Mouse (Mus musculus): ENCODE data around the gene Mettl7a3. TPM values are rescaled to one million over a fixed set of nuclear protein-coding genes. Genes with fewer than 3 reads are reported as not detected.
"Not testable (repeated sequence)": the region's sequence is repeated elsewhere in the genome, so short reads cannot be mapped to it uniquely, and the experiment has no call there.

The Mettl7a3 gene
- polyA plus RNA-seq, 1 experiment from 2014 or later = not detected

DNA sequence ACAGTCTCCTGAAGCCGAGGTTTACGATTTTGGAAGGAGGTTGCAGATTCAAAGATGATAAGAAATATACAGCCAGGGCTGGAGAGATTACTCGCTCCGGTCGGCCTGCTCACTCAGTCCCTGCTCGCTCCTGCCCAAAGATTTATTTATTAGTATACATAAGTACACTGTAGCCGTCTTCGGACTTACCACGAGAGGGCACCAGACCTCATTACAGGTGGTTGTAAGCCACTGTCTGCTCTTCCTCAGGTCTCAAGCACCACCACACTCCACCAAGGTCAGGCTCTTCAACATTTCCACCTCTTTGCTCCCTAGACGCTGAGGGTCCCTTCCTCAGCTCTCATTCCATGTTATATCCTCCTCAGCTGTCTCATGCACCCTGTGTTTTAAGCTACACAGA lies 3.1 kb downstream of the Mettl7a3 start:
- not testable (repeated sequence) for H3K4me2 ChIP-seq (ENCODE audit: low read depth, low read length); H3K27ac ChIP-seq (ENCODE audit: low read depth); H3K27me3 ChIP-seq (ENCODE audit: insufficient read depth, low read length); H3K4me3 ChIP-seq (ENCODE audit: low read depth, low read length); H3K36me3 ChIP-seq (replicated peaks; ENCODE audit: insufficient read depth, low read length); H3K9ac ChIP-seq (replicated peaks); H3K9me3 ChIP-seq (ENCODE audit: low read length); ATAC-seq; H3K4me1 ChIP-seq (ENCODE audit: insufficient read depth)
- 21% methylated on average over 10 of the region's 10 CpGs for WGBS (ENCODE audit: insufficient replicate concordance)
- peak; percentile 55 for TF ChIP-seq CTCF (IDR thresholded peaks at IDR 0.05; ENCODE audit: low read depth)
- DNase-seq = peak; percentile 35

DNA sequence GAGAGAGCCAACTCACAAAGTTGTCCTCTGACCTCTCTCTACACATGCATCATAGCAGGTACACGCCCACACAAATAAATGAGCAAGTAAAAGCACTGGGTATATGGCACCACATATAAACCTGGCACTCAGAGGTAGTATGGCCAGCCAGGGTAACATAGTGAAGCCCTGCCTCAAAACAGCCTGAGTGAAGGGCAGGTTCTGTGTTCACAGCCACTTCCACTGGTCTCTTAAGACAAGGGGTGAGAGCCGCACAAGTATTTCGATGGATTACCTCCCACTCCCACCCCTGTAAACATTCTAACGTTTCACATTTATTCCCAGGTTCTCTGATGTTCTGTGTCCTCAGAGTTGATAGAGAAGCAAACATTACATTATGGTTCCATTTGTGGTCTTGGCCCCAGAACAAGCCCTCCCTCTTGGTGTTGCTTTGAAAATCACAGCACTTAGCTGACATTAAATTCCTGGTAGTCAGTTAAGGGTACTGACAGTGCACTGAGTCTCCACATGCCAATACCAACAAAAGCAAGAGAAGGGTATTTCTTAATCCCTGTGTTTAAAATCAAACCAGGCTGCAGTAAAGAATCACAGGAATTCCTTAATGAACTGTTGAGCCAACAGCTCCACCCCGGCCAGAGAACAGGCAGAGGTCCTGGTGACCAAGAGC lies 6.7 kb downstream of the Mettl7a3 start:
- H3K27me3 ChIP-seq (ENCODE audit: insufficient read depth, low read length); H3K4me1 ChIP-seq (ENCODE audit: insufficient read depth); H3K4me3 ChIP-seq (ENCODE audit: low read depth, low read length); H3K4me2 ChIP-seq (ENCODE audit: low read depth, low read length); H3K9me3 ChIP-seq (ENCODE audit: low read length); H3K36me3 ChIP-seq (replicated peaks; ENCODE audit: insufficient read depth, low read length); ATAC-seq; H3K27ac ChIP-seq (ENCODE audit: low read depth); H3K9ac ChIP-seq (replicated peaks); DNase-seq: not testable (repeated sequence)
- WGBS (ENCODE audit: insufficient replicate concordance) = 62% methylated on average over 4 of the region's 5 CpGs

DNA sequence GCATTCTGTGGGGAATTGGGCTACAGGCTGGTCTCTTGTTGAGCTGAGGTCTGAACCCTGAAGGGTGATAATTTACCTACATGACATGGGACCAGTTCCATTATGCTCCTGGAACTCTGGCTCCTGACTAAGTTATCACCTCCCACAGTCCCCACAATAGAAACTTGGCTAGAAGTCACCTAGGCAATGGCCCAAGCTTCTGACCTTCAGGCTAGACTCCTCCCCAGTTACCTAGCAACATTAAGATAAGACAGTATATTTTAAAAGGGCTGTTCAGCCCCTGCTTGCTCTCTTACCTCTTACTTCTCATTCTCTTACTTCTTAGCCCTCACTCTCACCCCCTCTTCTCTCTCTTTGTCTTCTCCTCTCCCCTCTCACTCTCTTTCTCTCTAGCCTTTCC lies 10.8 kb downstream of the Mettl7a3 start:
- Histone ChIP-seq H3K27ac (ENCODE audit: low read depth) (no peak overlapping the region), H3K4me1 (ENCODE audit: insufficient read depth) (no peaks in the 10 kb centered on the region), H3K9me3 (ENCODE audit: low read length) (no peaks in the 10 kb centered on the region), H3K36me3 (replicated peaks; ENCODE audit: insufficient read depth, low read length) (no peaks in the 10 kb centered on the region), H3K4me2 (ENCODE audit: low read depth, low read length) (no peak overlapping the region), H3K27me3 (ENCODE audit: insufficient read depth, low read length) (no peaks in the 10 kb centered on the region), H3K4me3 (ENCODE audit: low read depth, low read length) (no peak overlapping the region), H3K9ac (replicated peaks) (no peak overlapping the region)
- no peak for ATAC-seq
- DNase-seq = no peak
- no peak for TF ChIP-seq CTCF (IDR thresholded peaks at IDR 0.05; ENCODE audit: low read depth)
- TF ChIP-seq EP300 (IDR thresholded peaks at IDR 0.05; ENCODE audit: low read depth) = no peak

DNA sequence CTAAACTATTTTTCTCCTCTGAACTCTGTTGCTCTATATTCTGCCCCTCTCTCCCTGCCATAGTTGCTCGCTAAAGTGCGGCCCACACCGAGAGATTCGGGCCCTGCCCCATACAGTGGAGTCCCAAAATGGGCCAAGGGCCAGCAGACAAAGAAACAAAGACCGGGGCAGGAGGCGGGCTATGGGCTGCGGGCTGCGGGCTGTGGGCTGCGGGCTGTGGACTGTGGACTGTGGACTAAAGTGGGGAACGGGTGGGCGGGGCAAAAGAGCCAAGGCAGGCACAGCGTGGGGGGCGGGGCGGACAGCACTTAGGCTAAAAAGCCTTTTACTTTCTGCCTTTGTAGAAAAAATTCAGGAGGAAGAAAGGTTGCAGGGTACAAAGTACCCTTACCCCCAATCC lies 12.0 kb downstream of the Mettl7a3 start:
- peak overlapping the region; percentile 46 for H3K27ac ChIP-seq (ENCODE audit: low read depth)
- no peaks in the 10 kb centered on the region for H3K36me3 ChIP-seq (replicated peaks; ENCODE audit: insufficient read depth, low read length)
- ATAC-seq (peak; percentile 91), DNase-seq (peak; percentile 74)
- H3K27me3 ChIP-seq (ENCODE audit: insufficient read depth, low read length) = no peaks in the 10 kb centered on the region
- peaks cover 3% of the 10 kb centered on the region; the same call in 1 of the 2 replicates for H3K4me1 ChIP-seq (ENCODE audit: insufficient read depth)
- 55% methylated on average over 12 of the region's 14 CpGs for WGBS (ENCODE audit: insufficient replicate concordance)
- no peak overlapping the region for H3K9ac ChIP-seq (replicated peaks)
- H3K9me3 ChIP-seq (ENCODE audit: low read length) = no peaks in the 10 kb centered on the region
- no peak overlapping the region for H3K4me3 ChIP-seq (ENCODE audit: low read depth, low read length)
- TF ChIP-seq CTCF (IDR thresholded peaks at IDR 0.05; ENCODE audit: low read depth) (no peak), EP300 (IDR thresholded peaks at IDR 0.05; ENCODE audit: low read depth) (no peak)
- 0 out of 2 replicates have a peak overlapping the region, but pooled peaks have one; percentile 5 for H3K4me2 ChIP-seq (ENCODE audit: low read depth, low read length)

DNA sequence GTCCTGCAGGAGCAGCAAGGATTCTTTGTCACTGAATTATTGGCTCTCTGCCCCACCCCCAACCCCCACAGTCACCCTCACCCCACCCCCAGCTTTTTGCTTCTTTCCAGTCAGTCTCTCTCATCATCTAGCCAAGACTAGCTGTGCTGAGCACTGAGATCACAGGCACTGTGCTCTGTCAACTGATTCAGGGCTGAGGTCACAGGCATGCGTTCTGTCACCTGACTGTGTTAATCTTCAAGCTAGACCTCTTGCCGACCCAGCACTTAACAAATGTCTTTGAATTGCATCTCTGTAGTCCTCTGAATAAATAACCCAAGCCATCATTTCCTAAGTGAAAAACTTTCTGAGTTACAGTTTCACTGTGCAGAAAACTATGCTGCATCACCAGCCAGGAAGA lies 14.8 kb downstream of the Mettl7a3 start:
- no peak overlapping the region for H3K4me3 ChIP-seq (ENCODE audit: low read depth, low read length)
- H3K9me3 ChIP-seq (ENCODE audit: low read length) = no peaks in the 10 kb centered on the region
- DNase-seq = no peak
- no peaks in the 10 kb centered on the region for H3K27me3 ChIP-seq (ENCODE audit: insufficient read depth, low read length)
- 50% methylated on average over 2 of the region's 2 CpGs for WGBS (ENCODE audit: insufficient replicate concordance)
- H3K4me2 ChIP-seq (ENCODE audit: low read depth, low read length) = no peak overlapping the region
- peaks cover 4% of the 10 kb centered on the region; the same call in 1 of the 2 replicates for H3K4me1 ChIP-seq (ENCODE audit: insufficient read depth)
- no peaks in the 10 kb centered on the region for H3K36me3 ChIP-seq (replicated peaks; ENCODE audit: insufficient read depth, low read length)
- H3K9ac ChIP-seq (replicated peaks) = no peak overlapping the region
- TF ChIP-seq EP300 (IDR thresholded peaks at IDR 0.05; ENCODE audit: low read depth) (no peak), CTCF (IDR thresholded peaks at IDR 0.05; ENCODE audit: low read depth) (no peak)
- H3K27ac ChIP-seq (ENCODE audit: low read depth) = no peak overlapping the region
- ATAC-seq = no peak

DNA sequence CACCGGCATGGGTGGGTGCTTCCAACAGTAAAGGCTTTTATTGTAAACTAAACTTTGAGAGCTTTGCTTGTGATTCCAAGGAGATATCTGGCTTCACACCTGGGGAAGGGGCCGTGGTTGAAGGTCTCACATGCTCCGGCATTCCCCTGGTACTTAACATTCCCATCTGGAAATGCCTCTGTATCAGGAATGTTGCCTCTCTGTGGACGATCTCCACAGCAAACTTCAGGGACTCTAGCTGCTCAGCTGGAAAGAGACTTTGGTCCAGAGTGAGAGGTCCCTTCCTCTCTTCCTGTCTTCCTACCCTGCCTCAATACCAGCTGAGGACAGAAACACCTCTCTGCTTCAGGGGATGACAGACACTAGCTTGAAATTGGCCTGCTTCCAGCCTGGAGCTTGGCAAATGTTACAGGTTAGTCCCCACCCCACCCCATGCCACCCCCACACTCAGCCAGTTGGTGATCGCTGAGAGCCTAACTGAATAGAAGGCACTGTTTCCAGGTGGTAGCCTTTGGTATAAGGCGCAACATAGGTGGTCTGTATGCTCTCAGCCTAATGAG lies 16.9 kb downstream of the Mettl7a3 start:
- Histone ChIP-seq H3K9ac (replicated peaks) (no peak overlapping the region), H3K36me3 (replicated peaks; ENCODE audit: insufficient read depth, low read length) (no peaks in the 10 kb centered on the region), H3K27ac (ENCODE audit: low read depth) (no peak overlapping the region), H3K4me1 (ENCODE audit: insufficient read depth) (peaks cover 4% of the 10 kb centered on the region; the same call in 1 of the 2 replicates), H3K27me3 (ENCODE audit: insufficient read depth, low read length) (no peaks in the 10 kb centered on the region), H3K4me2 (ENCODE audit: low read depth, low read length) (no peak overlapping the region), H3K9me3 (ENCODE audit: low read length) (no peaks in the 10 kb centered on the region), H3K4me3 (ENCODE audit: low read depth, low read length) (no peak overlapping the region)
- WGBS (ENCODE audit: insufficient replicate concordance) = 66% methylated on average over 6 of the region's 6 CpGs
- ATAC-seq (no peak), DNase-seq (no peak)
- no peak for TF ChIP-seq CTCF (IDR thresholded peaks at IDR 0.05; ENCODE audit: low read depth)
- no peak for TF ChIP-seq EP300 (IDR thresholded peaks at IDR 0.05; ENCODE audit: low read depth)

Measured in liver, postnatal 0 days (tissue).